Mouse (Mus musculus) neural tube, embryonic 10.5 days (tissue): Measurements from ENCODE around the gene Mef2d.

Experiments used
- DNase-seq: peaks from one replicate; pipeline ENCODE4 v3.0.0-alpha.2; 2017; ENCODE audit warnings: low spot score; ENCODE audit errors: extremely low spot score

Gene Mef2d

GRCm38 (mm10) chr3:88137821-88138220 is 4.4 kb upstream of the Mef2d start:
- DNase-seq: no peak

DNA sequence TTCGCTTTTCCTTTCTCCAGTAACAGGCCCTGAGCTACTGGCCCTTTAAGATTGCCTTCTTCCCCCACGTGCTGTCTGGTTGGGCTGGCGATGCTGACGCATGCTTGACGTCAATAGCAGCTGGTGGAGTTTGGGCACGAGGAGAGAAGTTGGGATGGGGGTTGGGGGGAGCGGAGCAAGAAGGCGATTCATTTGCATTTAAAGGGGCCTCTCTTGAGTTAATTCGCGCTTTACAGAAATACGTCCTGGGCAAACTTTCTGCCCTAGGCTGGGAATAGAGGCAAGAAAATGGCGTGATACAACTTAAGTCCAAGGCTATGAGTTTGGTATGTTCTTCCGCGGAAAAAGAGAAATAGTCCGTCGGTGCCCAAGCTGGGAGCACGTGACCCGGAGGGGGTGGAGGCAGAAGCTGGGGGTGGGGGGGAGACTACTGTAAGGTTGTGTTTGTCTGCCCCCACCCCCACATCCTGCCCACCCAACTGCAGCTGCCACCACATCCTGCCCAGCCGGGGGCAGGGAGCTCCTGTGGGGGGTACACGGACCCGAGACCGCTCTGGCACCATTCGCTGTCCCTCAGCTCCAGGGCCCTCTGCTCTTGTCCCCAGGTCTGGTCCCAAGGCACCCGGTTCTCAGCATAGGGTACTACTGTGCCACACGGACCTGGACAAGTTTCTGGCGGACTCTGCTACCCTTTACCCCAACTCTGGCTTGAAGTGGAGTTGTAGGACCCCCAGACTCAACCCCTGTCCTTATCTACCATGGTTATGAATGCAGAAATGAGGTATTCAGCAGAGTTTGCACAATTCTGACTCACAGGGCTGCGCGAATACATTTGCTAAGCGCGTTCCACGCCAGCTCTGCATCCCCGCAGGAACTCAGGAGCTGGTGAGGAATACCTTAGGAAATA is 3.6 kb upstream of the Mef2d start:
- DNase-seq: peak; percentile 92

DNA sequence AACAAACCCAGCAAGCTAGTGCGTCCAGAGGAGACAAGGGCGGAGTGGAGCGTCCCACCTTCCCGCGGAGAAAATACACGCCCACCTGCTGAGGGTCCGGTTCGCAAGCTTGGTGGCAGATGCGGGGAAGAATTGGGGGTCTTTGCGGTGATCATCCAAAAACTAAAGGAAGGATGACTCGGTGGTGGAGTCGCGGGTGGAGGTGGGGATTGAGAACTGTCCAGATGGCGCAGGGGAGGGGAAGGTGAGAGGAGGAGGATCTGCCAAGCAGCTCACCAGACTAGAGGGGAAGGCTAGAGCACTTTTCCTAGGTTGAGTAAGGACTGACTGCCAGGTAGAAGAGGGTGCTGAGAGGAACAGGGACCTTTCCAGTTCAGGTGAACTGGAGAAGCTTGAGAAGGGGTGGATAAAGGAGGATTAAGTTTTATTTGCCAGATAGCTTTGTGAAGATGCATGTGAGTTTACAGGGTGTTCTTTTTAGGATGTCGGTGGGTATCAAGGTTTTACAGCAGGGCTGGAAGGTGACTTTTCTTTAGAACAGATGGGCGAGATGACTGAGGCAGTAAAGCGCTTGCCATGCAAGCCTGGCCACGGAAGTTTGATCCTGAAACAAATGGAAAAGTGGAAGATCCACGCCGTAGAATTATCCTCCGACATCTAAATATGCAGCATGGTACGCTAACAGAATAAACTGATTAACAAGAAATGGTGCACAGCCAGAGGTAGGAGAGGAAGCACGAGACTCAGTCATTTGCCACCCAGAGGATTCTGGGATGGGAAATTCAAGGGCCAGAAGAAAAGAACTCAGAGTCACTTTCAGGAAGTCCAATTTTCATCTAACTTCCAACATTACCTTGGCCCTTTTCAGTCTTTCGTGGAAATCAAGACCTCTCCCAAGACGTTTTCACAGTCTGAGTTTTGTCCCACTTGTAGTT is 2.7 kb upstream of the Mef2d start:
- DNase-seq: no peak

DNA sequence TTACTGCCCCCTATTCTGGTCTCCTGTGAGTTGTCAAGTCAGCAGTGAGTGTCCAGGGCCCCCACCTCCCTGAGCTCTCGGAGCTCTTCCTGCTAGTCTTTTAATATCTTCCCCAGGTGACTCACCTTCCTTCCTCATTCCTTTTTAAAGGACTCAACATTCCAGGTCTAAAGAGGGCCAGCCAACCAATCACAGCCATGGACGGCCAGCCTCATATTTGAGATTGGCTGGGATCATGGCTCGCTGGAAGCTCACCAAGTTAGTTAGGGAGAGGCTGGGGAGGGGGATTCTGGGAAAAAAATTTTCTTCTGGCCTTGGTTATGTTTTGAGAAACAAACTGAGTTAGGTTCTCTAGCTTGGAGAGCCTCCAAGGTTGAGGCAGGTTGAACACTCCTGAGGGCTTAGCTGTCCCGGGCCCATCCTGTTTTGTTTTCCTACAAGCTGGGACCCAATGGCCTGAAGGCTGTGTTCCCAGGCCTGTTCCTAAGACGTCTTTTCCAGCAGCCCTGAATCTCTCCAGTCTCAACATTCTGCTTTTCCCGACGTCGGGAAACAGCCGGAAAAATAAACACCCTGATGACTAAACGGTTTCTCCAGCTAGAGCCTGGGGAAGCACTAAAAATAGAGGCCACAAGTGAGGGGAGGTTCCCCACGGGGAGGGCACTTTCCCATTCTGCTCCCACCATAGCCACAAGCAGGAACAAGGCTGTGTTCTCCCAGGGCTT is 1.8 kb upstream of the Mef2d start:
- no peak for DNase-seq

DNA sequence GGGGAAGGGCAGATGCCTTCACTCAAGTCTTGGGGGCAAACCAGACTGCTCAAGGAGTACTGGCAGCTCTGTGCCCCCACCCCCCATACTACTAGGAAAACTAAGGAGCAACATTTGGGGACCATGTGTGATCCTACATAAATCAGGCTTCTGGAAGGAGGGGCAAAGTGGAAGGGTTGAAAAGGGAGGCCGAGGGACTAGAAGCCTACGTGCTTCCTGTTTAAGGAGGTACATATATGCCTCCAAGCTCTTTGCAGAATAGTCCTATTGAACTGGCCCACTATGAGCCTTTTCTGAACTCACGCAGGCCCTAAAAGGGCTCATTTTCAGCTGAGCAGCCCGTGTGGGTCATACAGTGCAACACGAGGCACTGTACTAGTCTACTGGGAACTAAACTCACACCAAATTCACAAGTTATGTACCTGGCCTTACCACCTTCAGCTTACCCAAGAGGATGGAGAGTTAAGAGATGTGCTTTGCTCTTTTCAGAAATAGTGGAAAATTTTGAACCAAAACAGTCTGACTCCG is 1.2 kb upstream of the Mef2d start:
- DNase-seq: peak; percentile 28

GRCm38 (mm10) chr3:88141439-88141786 is 759 bp upstream of the Mef2d start:
- DNase-seq: peak; percentile 44

DNA sequence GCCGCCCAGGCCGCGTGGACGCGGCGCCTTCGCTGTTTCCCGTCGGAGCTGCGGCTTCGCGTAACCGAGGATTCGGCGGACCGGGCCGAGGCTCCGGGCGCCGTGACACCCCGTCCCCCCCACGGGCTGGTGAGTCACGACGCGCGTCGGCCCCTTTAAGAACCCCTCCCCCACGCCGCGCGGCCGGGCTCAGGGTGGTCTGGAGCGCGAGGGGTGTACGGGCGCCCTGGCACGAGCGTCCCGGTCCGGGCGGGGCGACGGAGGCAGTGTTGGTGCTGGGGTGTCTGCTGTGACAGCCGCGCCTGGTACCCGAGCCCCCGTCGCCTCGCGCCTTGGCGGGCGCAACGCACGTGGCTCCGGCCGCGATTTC is 359 bp downstream of the Mef2d start:
- DNase-seq: no peak

DNA sequence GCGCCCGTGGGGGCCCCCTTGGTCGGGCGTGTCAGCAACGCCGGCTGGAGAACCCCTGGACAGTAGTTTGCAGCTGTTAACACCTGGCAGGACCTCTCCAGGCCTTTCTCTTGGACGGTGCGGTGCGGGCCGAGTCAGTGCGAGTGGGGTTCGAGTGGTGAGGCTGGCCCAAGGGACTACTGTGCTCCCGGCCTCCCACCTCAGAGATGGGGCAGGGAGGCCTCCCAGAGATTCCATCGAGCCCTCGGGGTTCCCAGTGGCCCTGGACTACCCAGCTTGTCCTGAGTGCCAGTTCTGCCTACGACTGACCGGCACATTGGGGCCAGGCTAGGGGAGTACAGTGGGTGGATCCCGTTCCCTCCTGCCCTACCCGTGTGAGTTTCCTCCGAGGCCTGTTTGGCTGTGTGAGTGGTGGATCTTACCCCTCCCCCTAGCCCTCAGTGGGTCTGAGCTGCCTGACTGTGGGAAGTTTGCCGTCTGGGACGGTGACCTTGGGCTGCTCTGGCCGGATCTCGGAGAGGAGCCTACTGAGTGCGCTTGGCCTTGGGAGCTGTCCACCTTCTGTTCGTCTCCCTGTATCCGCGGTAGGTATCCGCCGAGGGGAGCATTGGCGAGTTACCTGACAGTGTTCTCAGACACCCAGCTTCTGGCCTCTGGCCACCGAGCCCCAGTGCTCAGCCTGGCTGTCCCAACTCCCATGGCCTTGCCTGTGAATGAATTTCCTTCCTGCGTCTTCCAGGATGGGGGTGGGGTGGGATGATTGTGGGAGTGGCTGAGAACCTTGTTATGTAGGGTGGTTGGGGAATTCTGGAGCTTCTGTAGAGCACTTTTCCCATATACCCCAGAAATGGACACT is 972 bp downstream of the Mef2d start:
- DNase-seq: peak; percentile 63

GRCm38 (mm10) chr3:88143961-88144486 is 1.9 kb downstream of the Mef2d start:
- peak; percentile 25 for DNase-seq

GRCm38 (mm10) chr3:88144648-88145410 is 2.7 kb downstream of the Mef2d start:
- no peak for DNase-seq

- no peak for DNase-seq
These were observed 3.2 kb downstream of the Mef2d start for GRCm38 (mm10) chr3:88145411-88145782.

GRCm38 (mm10) chr3:88145952-88146351 is 3.8 kb downstream of the Mef2d start:
- DNase-seq: no peak

DNA sequence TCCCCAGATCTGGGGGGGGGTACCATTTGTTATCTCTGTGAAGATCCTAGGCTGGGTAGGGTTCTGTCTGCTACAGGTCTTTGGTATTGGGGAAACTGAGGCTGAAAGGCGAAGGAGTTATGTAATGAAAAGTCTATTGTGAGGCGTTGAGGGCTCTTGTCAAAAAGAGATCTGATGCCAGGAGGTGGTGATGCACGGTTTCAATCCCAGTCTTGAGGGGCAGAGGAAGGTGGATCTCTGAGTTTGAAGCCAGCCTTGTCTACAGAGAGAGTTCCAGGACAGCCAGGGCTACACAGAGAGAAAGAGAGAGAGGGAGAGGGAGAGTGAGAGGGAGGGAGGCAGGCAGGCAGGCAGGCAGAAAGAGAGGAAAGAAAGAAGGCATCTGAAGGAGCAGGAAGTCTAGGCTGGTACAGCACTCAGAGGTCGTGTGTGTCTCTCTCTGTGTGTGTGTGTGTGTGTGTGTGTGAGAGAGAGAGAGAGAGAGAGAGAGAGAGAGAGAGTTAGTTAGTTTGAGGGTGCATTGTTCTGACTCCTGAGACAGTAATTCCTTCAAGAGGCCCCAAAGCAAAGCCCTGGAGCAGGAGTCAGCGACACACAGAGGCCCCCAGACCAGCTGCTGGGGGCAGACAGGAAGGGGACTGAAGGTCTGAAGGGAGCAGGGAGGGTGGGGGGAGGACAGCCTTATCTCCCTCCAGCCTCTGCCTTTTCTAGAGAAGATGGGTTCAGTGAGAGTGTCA is 4.4 kb downstream of the Mef2d start:
- no peak for DNase-seq

DNA sequence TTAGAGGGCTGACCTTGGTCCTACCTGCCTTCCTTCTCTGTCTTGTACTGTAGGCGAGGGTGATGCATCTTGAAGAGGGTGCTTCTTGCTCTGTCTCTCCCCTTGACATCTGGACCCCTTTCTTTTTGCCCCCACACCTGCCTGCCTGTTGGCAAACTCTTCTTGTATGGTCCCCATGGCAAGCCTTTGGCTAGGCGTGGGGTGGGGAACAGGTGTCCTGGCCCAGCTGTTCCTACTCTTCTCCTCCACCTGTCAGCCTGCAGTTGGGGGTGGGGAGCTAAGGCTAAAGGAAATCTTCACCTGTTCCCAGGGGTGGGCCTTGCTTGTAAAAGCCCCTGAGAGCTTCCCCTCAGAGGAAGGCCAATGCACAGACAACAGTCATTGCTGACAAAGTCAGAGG is 5.3 kb downstream of the Mef2d start:
- DNase-seq: no peak

GRCm38 (mm10) chr3:88147866-88148265 is 5.7 kb downstream of the Mef2d start:
- no peak for DNase-seq

GRCm38 (mm10) chr3:88148354-88148753 is 6.2 kb downstream of the Mef2d start:
- DNase-seq: no peak

GRCm38 (mm10) chr3:88148776-88149509 is 6.8 kb downstream of the Mef2d start:
- no peak for DNase-seq

GRCm38 (mm10) chr3:88149510-88149974 is 7.4 kb downstream of the Mef2d start:
- DNase-seq: no peak
